Mouse (Mus musculus) left cerebral cortex, postnatal 14 days (tissue): ENCODE results near the gene Qrfp. TPM values are rescaled to one million over a fixed set of nuclear protein-coding genes. Genes with fewer than 3 reads are reported as not detected.
A peak's percentile ranks its signal among the peaks of the same experiment; 100 is the strongest.

Experiments
- DNase-seq, 2 experiments: peaks; one replicate each; pipeline ENCODE4 v3.0.0; 2021 to 2022; ENCODE audit warnings: low spot score in 2 of 2, mixed read lengths in 1 of 2
- intact Hi-C: fragments of 180-260 bp; cut with DNase I; formaldehyde crosslinking; loops from one replicate; pipeline ENCODE4 v1.15.1; 2025
- total RNA-seq, 2 experiments: library from RNA; stranded (reverse); gene quantifications; 2 replicates each; pipeline ENCODE4 v1.2.3; 2021

Qrfp gene
- total RNA-seq, 2 experiments from 2014 or later = not detected

GRCm38 (mm10) chr2:31822524-31823371, 12.4 kb upstream of the Qrfp start:
- DNase-seq = peak; percentile 77 to 79
- intact Hi-C loops = no loop called here

- peak; percentile 68 to 72 for DNase-seq
- intact Hi-C loops = loop anchor here (5.0 kb wide), 2 partner anchors 37 to 72 kb away; partner anchors contain the start of gene Lamc3
Measured at GRCm38 (mm10) chr2:31815367-31815766, 5.0 kb upstream of the Qrfp start.

GRCm38 (mm10) chr2:31814699-31815098, 4.3 kb upstream of the Qrfp start:
- intact Hi-C loops = loop anchor here (5.0 kb wide), 2 partner anchors 38 to 73 kb away; partner anchors contain the start of gene Lamc3
- peak; percentile 61 to 77 for DNase-seq

- intact Hi-C loops = no loop called here
- no peak for DNase-seq
Measured at GRCm38 (mm10) chr2:31813641-31814040, 3.3 kb upstream of the Qrfp start.

GRCm38 (mm10) chr2:31811086-31811958, 942 bp upstream of the Qrfp start:
- intact Hi-C loops = no loop called here
- no peak for DNase-seq

GRCm38 (mm10) chr2:31809358-31809740, 1.0 kb downstream of the Qrfp start:
- intact Hi-C loops = no loop called here
- no peak for DNase-seq

- intact Hi-C loops = no loop called here
- no peak for DNase-seq
Measured at GRCm38 (mm10) chr2:31808410-31809357, 1.7 kb downstream of the Qrfp start.

- intact Hi-C loops = no loop called here
- no peak for DNase-seq
Measured at GRCm38 (mm10) chr2:31806639-31807382, 3.6 kb downstream of the Qrfp start.

- intact Hi-C loops = no loop called here
- no peak for DNase-seq
Measured at GRCm38 (mm10) chr2:31803480-31803879, 6.9 kb downstream of the Qrfp start.

GRCm38 (mm10) chr2:31802811-31803210, 7.6 kb downstream of the Qrfp start:
- DNase-seq = no peak

GRCm38 (mm10) chr2:31801416-31801815, 9.0 kb downstream of the Qrfp start:
- intact Hi-C loops = no loop called here
- DNase-seq = no peak

More at GRCm38 (mm10) chr2:31802811-31803210, 7.6 kb downstream of the Qrfp start:
- intact Hi-C loops = no loop called here

GRCm38 (mm10) chr2:31796943-31797342, 13.4 kb downstream of the Qrfp start:
- DNase-seq = no peak
- intact Hi-C loops = no loop called here

- intact Hi-C loops = no loop called here
- no peak for DNase-seq
Measured at GRCm38 (mm10) chr2:31792611-31793010, 17.8 kb downstream of the Qrfp start.

- intact Hi-C loops = no loop called here
- no peak for DNase-seq
Measured at GRCm38 (mm10) chr2:31791260-31791659, 19.1 kb downstream of the Qrfp start.

- intact Hi-C loops = no loop called here
- DNase-seq = no peak
Measured at GRCm38 (mm10) chr2:31790728-31791251, 19.6 kb downstream of the Qrfp start.

GRCm38 (mm10) chr2:31789215-31789614, 21.2 kb downstream of the Qrfp start:
- no peak for DNase-seq

GRCm38 (mm10) chr2:31788227-31788626, 22.2 kb downstream of the Qrfp start:
- no peak for DNase-seq
- intact Hi-C loops = loop anchor here (10.0 kb wide), 1 partner anchor 303 kb away; no protein-coding TSS in a partner anchor

More at GRCm38 (mm10) chr2:31789215-31789614, 21.2 kb downstream of the Qrfp start:
- intact Hi-C loops = loop anchor here (10.0 kb wide), 1 partner anchor 304 kb away; no protein-coding TSS in a partner anchor

GRCm38 (mm10) chr2:31787029-31787428, 23.4 kb downstream of the Qrfp start:
- intact Hi-C loops = loop anchor here (1.0 to 10.0 kb wide), 2 partner anchors 97 to 302 kb away; no protein-coding TSS in a partner anchor
- DNase-seq = peak; percentile 76 to 82
